Mouse (Mus musculus) olfactory bulb, adult 2 months (tissue): ENCODE measurements at regions not wholly inside any gene's neighbourhood (a gene's known extent, or its start where the extent isn't known, plus 50 kb on each side); places are given as distances from the start of the nearest gene placed in this dataset.

ENCODE experiments used
- CTCF ChIP-seq: fragments of 200-500 bp; IDR thresholded peaks from 2 replicates; pipeline ENCODE4 v1.5.1; 2012; ENCODE audit warnings: low read depth, mild to moderate bottlenecking, low read length, moderate library complexity; ENCODE audit not compliant: insufficient read depth
- POLR2A ChIP-seq: fragments of 200-500 bp; IDR thresholded peaks from 2 replicates; pipeline ENCODE4 v1.6.1; 2012; ENCODE audit warnings: mild to moderate bottlenecking, low read depth, low read length, moderate library complexity; ENCODE audit not compliant: insufficient read depth

DNA sequence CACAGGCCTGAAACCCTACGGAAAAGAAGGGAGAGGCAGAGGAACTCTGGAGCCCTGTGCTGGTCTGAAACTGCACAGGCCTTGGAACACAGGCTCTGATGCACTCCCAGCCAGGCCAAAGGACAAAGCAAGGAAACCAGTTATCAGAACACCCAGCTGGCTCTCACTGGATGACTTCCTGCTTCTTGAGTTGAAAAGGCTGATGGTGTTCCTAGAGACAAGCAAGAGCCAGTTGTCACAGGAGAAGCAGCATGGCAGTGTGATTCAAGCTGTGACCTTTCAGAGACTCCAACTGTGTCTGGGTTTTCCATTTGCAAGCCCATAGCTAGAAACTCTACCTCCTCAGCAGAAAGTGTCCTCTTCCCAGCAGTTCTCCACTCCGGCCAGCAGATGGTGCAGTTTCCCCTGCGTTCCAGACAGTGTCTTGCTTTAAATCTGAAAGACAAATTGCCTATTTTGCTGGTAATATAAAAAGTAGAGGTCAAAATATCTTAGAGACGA lies 727.3 kb upstream of the 4930452B06Rik start:
- TF ChIP-seq CTCF (peak; percentile 64), POLR2A (no peak)
